In genomic region chr2:75792377-75793203, GRCm38 (mm10) we compare ENCODE assay signal across 9 mouse cellular contexts. TPM values are rescaled to one million over a fixed set of nuclear protein-coding genes. Genes with fewer than 3 reads are reported as not detected.
DNase-seq lines count a peak whose midpoint lies in the region; ATAC-seq lines count a peak whose summit lies in the region.
"Had no signal": no experiment of that assay in that cellular context is flagged by ENCODE, and none has a peak within 500 bp of the region (broad histone marks: within the 10 kb centered on the region; RNA-seq: fewer than 3 reads in every experiment).

No protein-coding gene starts in this region.

- no peaks in the 10 kb centered on the region for H3K9me3 ChIP-seq in neural tube, embryonic 11.5 days (ENCODE audit: control insufficient read depth, low read length)
- H3K9me3 ChIP-seq in neural tube, embryonic 15.5 days (replicated peaks): no peaks in the 10 kb centered on the region
- no peaks in the 10 kb centered on the region for H3K9me3 ChIP-seq in midbrain, embryonic 13.5 days
- H3K9me3 ChIP-seq: limb, embryonic 15.5 days had no signal

- H3K4me2 ChIP-seq in neural tube, embryonic 11.5 days (ENCODE audit: low read depth): no peak overlapping the region
- no peak overlapping the region for H3K4me2 ChIP-seq in neural tube, embryonic 15.5 days
- H3K4me2 ChIP-seq in midbrain, embryonic 13.5 days (replicated peaks): no peak overlapping the region
- H3K4me2 ChIP-seq: limb, embryonic 15.5 days had no signal

- H3K27ac ChIP-seq in neural tube, embryonic 11.5 days (ENCODE audit: low read depth, low read length): no peak overlapping the region
- no peak overlapping the region for H3K27ac ChIP-seq in neural tube, embryonic 15.5 days (replicated peaks)
- H3K27ac ChIP-seq in midbrain, embryonic 13.5 days: no peak overlapping the region
- H3K27ac ChIP-seq: limb, embryonic 15.5 days had no signal

- no peak for ATAC-seq in neural tube, embryonic 11.5 days (ENCODE audit: insufficient read depth, low FRiP score, low TSS enrichment)
- ATAC-seq in neural tube, embryonic 15.5 days (ENCODE audit: low FRiP score): no peak
- peak; percentile 91 for ATAC-seq in monocyte, adult 5-6 weeks (replicated peaks; ENCODE audit: insufficient number of reproducible peaks, low FRiP score, low TSS enrichment, poor library complexity, severe bottlenecking)
- ATAC-seq in midbrain, embryonic 13.5 days: no peak

- no peaks in the 10 kb centered on the region for H3K4me1 ChIP-seq in neural tube, embryonic 11.5 days (ENCODE audit: control insufficient read depth, insufficient read depth, low read length)
- 0 out of 2 replicates have a peak, but pooled peaks cover 3% of the 10 kb centered on the region for H3K4me1 ChIP-seq in neural tube, embryonic 15.5 days
- no peaks in the 10 kb centered on the region; the same call in 1 of the 2 replicates for H3K4me1 ChIP-seq in midbrain, embryonic 13.5 days (replicated peaks)
- H3K4me1 ChIP-seq: limb, embryonic 15.5 days had no signal

- WGBS in neural tube, embryonic 11.5 days: 64% methylated on average over 12 of the region's 12 CpGs
- 69% methylated on average over 12 of the region's 12 CpGs for WGBS in neural tube, embryonic 15.5 days
- WGBS in midbrain, embryonic 13.5 days: 70% methylated on average over 12 of the region's 12 CpGs

- no peak overlapping the region for H3K4me3 ChIP-seq in neural tube, embryonic 11.5 days (ENCODE audit: low read depth, low read length)
- no peak overlapping the region for H3K4me3 ChIP-seq in neural tube, embryonic 15.5 days (replicated peaks)
- no peak overlapping the region for H3K4me3 ChIP-seq in midbrain, embryonic 13.5 days (replicated peaks)
- H3K4me3 ChIP-seq: limb, embryonic 15.5 days had no signal

- no peaks in the 10 kb centered on the region for H3K36me3 ChIP-seq in neural tube, embryonic 11.5 days (ENCODE audit: control insufficient read depth, insufficient read depth, low read length)
- H3K36me3 ChIP-seq in neural tube, embryonic 15.5 days: no peaks in the 10 kb centered on the region
- H3K36me3 ChIP-seq in midbrain, embryonic 13.5 days: no peaks in the 10 kb centered on the region
- H3K36me3 ChIP-seq: limb, embryonic 15.5 days had no signal

- DNase-seq in neural tube, embryonic 11.5 days (ENCODE audit: low spot score): peak; percentile 35
- peak; percentile 62 for DNase-seq in embryo, embryonic 11 days
- peak; percentile 55 to 74 for DNase-seq in kidney, postnatal 36 days
- DNase-seq in retina, embryonic 14.5 days (ENCODE audit: low spot score): no peak
- no peak for DNase-seq in cerebellum, adult 9-10 months

- no peak overlapping the region for H3K9ac ChIP-seq in neural tube, embryonic 11.5 days (ENCODE audit: low read length)
- H3K9ac ChIP-seq in neural tube, embryonic 15.5 days (replicated peaks): no peak overlapping the region
- H3K9ac ChIP-seq in midbrain, embryonic 13.5 days (replicated peaks): no peak overlapping the region
- H3K9ac ChIP-seq: limb, embryonic 15.5 days had no signal

- no peaks in the 10 kb centered on the region for H3K27me3 ChIP-seq in neural tube, embryonic 11.5 days (ENCODE audit: control insufficient read depth, insufficient read depth, low read length)
- H3K27me3 ChIP-seq in neural tube, embryonic 15.5 days (replicated peaks): no peaks in the 10 kb centered on the region
- H3K27me3 ChIP-seq in midbrain, embryonic 13.5 days: no peaks in the 10 kb centered on the region
- H3K27me3 ChIP-seq: limb, embryonic 15.5 days had no signal

RNA-seq across cellular contexts. Expression of gene Agps, which starts 39.4 kb away (rescaled TPM):
- polyA plus RNA-seq in neural tube, embryonic 11.5 days (2014; fragmentation: Nextera tagmentation; extraction: Ambion mirVana): 61.4 and 66.2 TPM in 2 replicates
- polyA plus RNA-seq in neural tube, embryonic 15.5 days (2015; fragmentation: Nextera tagmentation; extraction: Ambion mirVana): 27.8 and 29.0 TPM in 2 replicates
- total RNA-seq in monocyte, adult 5-6 weeks (2017): 60.0 to 94.2 TPM (median 75.4 TPM) in 3 replicates
- polyA plus RNA-seq in midbrain, embryonic 13.5 days (2015; fragmentation: Nextera tagmentation; extraction: Ambion mirVana): 29.6 and 31.5 TPM in 2 replicates

Comparison
In these comparisons a context has a peak if more than half of its experiments do, and no peak if none do; other contexts are left out.
1. DNase-seq: peak in neural tube, embryonic 11.5 days (single experiment), embryo, embryonic 11 days (single experiment) and kidney, postnatal 36 days (2 of 2); none in retina, embryonic 14.5 days (single experiment) and cerebellum, adult 9-10 months (single experiment).